Mouse (Mus musculus): ENCODE measurements at regions not wholly inside any gene's neighbourhood (a gene's known extent, or its start where the extent isn't known, plus 50 kb on each side); places are given as distances from the start of the nearest gene placed in this dataset.

DNA sequence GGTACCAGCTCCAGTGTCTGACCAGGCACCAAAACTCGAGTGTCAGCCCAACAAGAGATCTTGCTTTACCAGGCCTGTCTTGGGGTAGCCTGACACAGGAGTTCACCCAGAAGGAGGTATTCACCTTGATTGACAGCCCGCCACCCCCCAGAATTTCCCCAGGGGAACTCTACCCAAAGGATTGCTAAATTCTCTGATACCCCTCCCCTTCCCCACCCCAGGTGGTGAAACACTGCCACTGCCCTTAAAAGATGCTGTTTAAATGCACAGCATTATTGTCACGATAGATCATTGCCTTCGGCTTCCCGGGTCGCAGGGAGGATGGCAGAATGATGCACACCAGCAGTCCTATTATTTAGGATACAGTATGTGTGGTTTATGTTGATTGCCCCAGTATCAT lies 476.8 kb downstream of the Prss52 start:
- H3K9me3 ChIP-seq (replicated peaks; ENCODE audit: control insufficient read depth, insufficient read depth, low read length, poor library complexity, severe bottlenecking) = no peaks in the 10 kb centered on the region
- H3K4me1 ChIP-seq (ENCODE audit: control insufficient read depth, insufficient read depth, low read length) = peaks cover 6% of the 10 kb centered on the region
- no peak overlapping the region for H3K4me3 ChIP-seq (ENCODE audit: low read depth, low read length)
- no peak overlapping the region for H3K9ac ChIP-seq (ENCODE audit: low read depth, poor library complexity, severe bottlenecking)
- H3K27me3 ChIP-seq (ENCODE audit: control insufficient read depth, insufficient read depth, low read length, poor library complexity, severe bottlenecking) = no peaks in the 10 kb centered on the region
- peak overlapping the region; percentile 61 for H3K27ac ChIP-seq (ENCODE audit: insufficient read depth, low read length)
- H3K36me3 ChIP-seq (ENCODE audit: control insufficient read depth, insufficient read depth, low read length, poor library complexity, severe bottlenecking) = no peaks in the 10 kb centered on the region
- TF ChIP-seq POLR2A (IDR thresholded peaks at IDR 0.05; ENCODE audit: insufficient read depth, low read length) (no peak), CTCF (IDR thresholded peaks at IDR 0.05; ENCODE audit: low read depth, low read length) (no peak)

- Histone ChIP-seq H3K4me1 (ENCODE audit: control insufficient read depth, insufficient read depth, low read length) (peaks cover 6% of the 10 kb centered on the region), H3K27me3 (ENCODE audit: control insufficient read depth, insufficient read depth, low read length, poor library complexity, severe bottlenecking) (no peaks in the 10 kb centered on the region; the same call in 1 of the 2 replicates), H3K36me3 (ENCODE audit: control insufficient read depth, insufficient read depth, low read length, poor library complexity, severe bottlenecking) (no peaks in the 10 kb centered on the region), H3K9ac (ENCODE audit: low read depth, poor library complexity, severe bottlenecking) (no peak overlapping the region), H3K4me3 (ENCODE audit: low read depth, low read length) (no peak overlapping the region), H3K27ac (ENCODE audit: insufficient read depth, low read length) (no peak overlapping the region), H3K9me3 (replicated peaks; ENCODE audit: control insufficient read depth, insufficient read depth, low read length, poor library complexity, severe bottlenecking) (no peaks in the 10 kb centered on the region)
- no peak for TF ChIP-seq POLR2A (IDR thresholded peaks at IDR 0.05; ENCODE audit: insufficient read depth, low read length)
- TF ChIP-seq EP300 (IDR thresholded peaks at IDR 0.05; ENCODE audit: insufficient read depth, low read depth, low read length) = no peak
- TF ChIP-seq CTCF (IDR thresholded peaks at IDR 0.05; ENCODE audit: low read depth, low read length) = no peak
These were observed 477.6 kb downstream of the Prss52 start for GRCm38 (mm10) chr14:64581705-64582104.

GRCm38 (mm10) chr14:64582822-64583221 lies 478.7 kb downstream of the Prss52 start:
- Histone ChIP-seq H3K27ac (ENCODE audit: insufficient read depth, low read length) (no peak overlapping the region), H3K9ac (ENCODE audit: low read depth, poor library complexity, severe bottlenecking) (no peak overlapping the region), H3K9me3 (replicated peaks; ENCODE audit: control insufficient read depth, insufficient read depth, low read length, poor library complexity, severe bottlenecking) (no peaks in the 10 kb centered on the region), H3K4me1 (ENCODE audit: control insufficient read depth, insufficient read depth, low read length) (peaks cover 6% of the 10 kb centered on the region), H3K36me3 (ENCODE audit: control insufficient read depth, insufficient read depth, low read length, poor library complexity, severe bottlenecking) (no peaks in the 10 kb centered on the region), H3K27me3 (ENCODE audit: control insufficient read depth, insufficient read depth, low read length, poor library complexity, severe bottlenecking) (no peaks in the 10 kb centered on the region; the same call in 1 of the 2 replicates), H3K4me3 (ENCODE audit: low read depth, low read length) (no peak overlapping the region)
- TF ChIP-seq POLR2A (IDR thresholded peaks at IDR 0.05; ENCODE audit: insufficient read depth, low read length) (no peak), EP300 (IDR thresholded peaks at IDR 0.05; ENCODE audit: insufficient read depth, low read depth, low read length) (no peak), CTCF (IDR thresholded peaks at IDR 0.05; ENCODE audit: low read depth, low read length) (no peak)

GRCm38 (mm10) chr14:64584221-64584620 lies 480.1 kb downstream of the Prss52 start:
- H3K27ac ChIP-seq (ENCODE audit: insufficient read depth, low read length) = no peak overlapping the region
- H3K4me3 ChIP-seq (ENCODE audit: low read depth, low read length) = no peak overlapping the region
- TF ChIP-seq CTCF (IDR thresholded peaks at IDR 0.05; ENCODE audit: low read depth, low read length) (no peak), POLR2A (IDR thresholded peaks at IDR 0.05; ENCODE audit: insufficient read depth, low read length) (no peak)
- H3K36me3 ChIP-seq (ENCODE audit: control insufficient read depth, insufficient read depth, low read length, poor library complexity, severe bottlenecking) = no peaks in the 10 kb centered on the region
- H3K27me3 ChIP-seq (ENCODE audit: control insufficient read depth, insufficient read depth, low read length, poor library complexity, severe bottlenecking) = no peaks in the 10 kb centered on the region; the same call in 1 of the 2 replicates
- H3K4me1 ChIP-seq (ENCODE audit: control insufficient read depth, insufficient read depth, low read length) = peaks cover 6% of the 10 kb centered on the region
- no peaks in the 10 kb centered on the region for H3K9me3 ChIP-seq (replicated peaks; ENCODE audit: control insufficient read depth, insufficient read depth, low read length, poor library complexity, severe bottlenecking)
- H3K9ac ChIP-seq (ENCODE audit: low read depth, poor library complexity, severe bottlenecking) = no peak overlapping the region

- Histone ChIP-seq H3K4me1 (ENCODE audit: control insufficient read depth, insufficient read depth, low read length) (peaks cover 6% of the 10 kb centered on the region), H3K4me3 (ENCODE audit: low read depth, low read length) (no peak overlapping the region), H3K27me3 (ENCODE audit: control insufficient read depth, insufficient read depth, low read length, poor library complexity, severe bottlenecking) (no peaks in the 10 kb centered on the region; the same call in 1 of the 2 replicates), H3K27ac (ENCODE audit: insufficient read depth, low read length) (no peak overlapping the region), H3K36me3 (ENCODE audit: control insufficient read depth, insufficient read depth, low read length, poor library complexity, severe bottlenecking) (no peaks in the 10 kb centered on the region), H3K9me3 (replicated peaks; ENCODE audit: control insufficient read depth, insufficient read depth, low read length, poor library complexity, severe bottlenecking) (no peaks in the 10 kb centered on the region), H3K9ac (ENCODE audit: low read depth, poor library complexity, severe bottlenecking) (no peak overlapping the region)
- TF ChIP-seq POLR2A (IDR thresholded peaks at IDR 0.05; ENCODE audit: insufficient read depth, low read length) = no peak
- no peak for TF ChIP-seq EP300 (IDR thresholded peaks at IDR 0.05; ENCODE audit: insufficient read depth, low read depth, low read length)
- no peak for TF ChIP-seq CTCF (IDR thresholded peaks at IDR 0.05; ENCODE audit: low read depth, low read length)
These were observed 481.0 kb downstream of the Prss52 start for GRCm38 (mm10) chr14:64585081-64585470.

GRCm38 (mm10) chr14:64585471-64586192 lies 481.5 kb downstream of the Prss52 start:
- Histone ChIP-seq H3K36me3 (ENCODE audit: control insufficient read depth, insufficient read depth, low read length, poor library complexity, severe bottlenecking) (no peaks in the 10 kb centered on the region), H3K4me1 (ENCODE audit: control insufficient read depth, insufficient read depth, low read length) (peaks cover 2% of the 10 kb centered on the region), H3K27ac (ENCODE audit: insufficient read depth, low read length) (no peak overlapping the region), H3K4me3 (ENCODE audit: low read depth, low read length) (no peak overlapping the region), H3K27me3 (ENCODE audit: control insufficient read depth, insufficient read depth, low read length, poor library complexity, severe bottlenecking) (no peaks in the 10 kb centered on the region; the same call in 1 of the 2 replicates), H3K9me3 (replicated peaks; ENCODE audit: control insufficient read depth, insufficient read depth, low read length, poor library complexity, severe bottlenecking) (no peaks in the 10 kb centered on the region), H3K9ac (ENCODE audit: low read depth, poor library complexity, severe bottlenecking) (no peak overlapping the region)
- TF ChIP-seq POLR2A (IDR thresholded peaks at IDR 0.05; ENCODE audit: insufficient read depth, low read length) (no peak), EP300 (IDR thresholded peaks at IDR 0.05; ENCODE audit: insufficient read depth, low read depth, low read length) (no peak), CTCF (IDR thresholded peaks at IDR 0.05; ENCODE audit: low read depth, low read length) (no peak)
